Mouse (Mus musculus) cerebellum, adult 18-20 months (tissue): Measurements from ENCODE around the gene Eml1.
"Not testable (repeated sequence)": the region's sequence is repeated elsewhere in the genome, so short reads cannot be mapped to it uniquely, and the experiment has no call there.

Source experiments
- DNase-seq, 2 experiments: peaks; one replicate each; pipeline ENCODE4 v3.0.0; 2021

Eml1 gene

GRCm38 (mm10) chr12:108480704-108481365 is 110.1 kb downstream of the Eml1 start:
- DNase-seq, result no peak

- DNase-seq, result no peak
Measured at GRCm38 (mm10) chr12:108489076-108489475, 118.3 kb downstream of the Eml1 start.

DNA sequence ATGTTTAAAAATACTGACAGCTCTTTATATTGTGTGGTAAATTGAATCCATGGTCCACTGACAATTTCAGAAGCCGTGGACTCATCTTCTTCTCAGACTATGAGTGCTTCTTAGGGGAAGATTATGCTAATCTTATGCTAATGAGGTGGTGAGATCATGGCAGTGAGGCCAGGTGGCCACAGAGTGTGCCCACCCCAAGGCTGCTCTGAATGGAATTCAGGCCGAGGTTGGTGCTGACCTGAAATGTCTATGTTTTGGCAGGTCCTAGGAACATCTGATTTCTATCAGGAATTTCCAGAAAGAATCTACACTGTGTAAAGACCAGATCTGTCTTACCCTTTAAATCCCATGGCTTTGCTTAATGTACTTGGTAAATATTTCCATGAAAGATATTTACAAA is 119.0 kb downstream of the Eml1 start:
- no peak for DNase-seq

DNA sequence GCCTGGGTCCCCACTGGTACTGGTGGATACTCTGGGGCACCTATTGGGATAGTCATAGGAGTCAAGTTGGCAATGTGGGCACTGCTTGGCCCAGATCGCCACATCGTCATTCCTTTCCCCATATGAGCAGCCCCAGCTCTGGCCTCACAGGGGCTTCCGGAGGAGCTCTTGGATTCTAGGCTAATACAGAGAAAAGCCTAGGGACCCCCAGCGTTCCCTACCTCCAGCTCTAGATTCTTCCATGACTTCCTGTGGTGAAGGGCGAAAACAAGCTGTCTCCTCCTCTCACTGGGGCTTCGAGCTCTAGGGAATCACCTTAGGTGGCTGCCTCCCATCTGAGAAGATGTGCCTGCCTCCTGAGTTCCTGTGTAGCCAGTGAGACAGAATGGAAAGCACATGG is 119.6 kb downstream of the Eml1 start:
- no peak for DNase-seq

DNA sequence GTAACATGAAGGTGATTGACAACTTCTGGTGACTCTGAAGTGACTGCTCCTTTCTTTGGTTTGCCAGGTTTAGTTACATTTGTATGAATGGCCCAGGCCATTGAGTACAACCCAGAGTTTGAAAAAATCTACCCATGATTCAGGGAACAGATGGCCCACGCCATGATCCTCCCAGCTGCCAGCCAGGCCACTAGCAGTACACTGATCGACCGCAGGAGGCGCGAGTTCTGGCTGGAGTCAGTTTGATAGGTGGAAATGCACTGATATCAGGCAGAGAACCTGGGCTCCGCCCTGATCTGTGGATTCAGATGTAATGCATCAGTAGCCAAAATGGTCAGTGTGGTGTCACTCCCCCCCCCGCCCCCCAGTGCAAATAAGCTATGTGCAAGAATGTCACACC is 120.2 kb downstream of the Eml1 start:
- peak; percentile 85 to 90 for DNase-seq

GRCm38 (mm10) chr12:108494011-108494541 is 123.3 kb downstream of the Eml1 start:
- peak; percentile 58 to 74 for DNase-seq

- DNase-seq, result no peak
Measured at GRCm38 (mm10) chr12:108495455-108496235, 124.9 kb downstream of the Eml1 start.

DNA sequence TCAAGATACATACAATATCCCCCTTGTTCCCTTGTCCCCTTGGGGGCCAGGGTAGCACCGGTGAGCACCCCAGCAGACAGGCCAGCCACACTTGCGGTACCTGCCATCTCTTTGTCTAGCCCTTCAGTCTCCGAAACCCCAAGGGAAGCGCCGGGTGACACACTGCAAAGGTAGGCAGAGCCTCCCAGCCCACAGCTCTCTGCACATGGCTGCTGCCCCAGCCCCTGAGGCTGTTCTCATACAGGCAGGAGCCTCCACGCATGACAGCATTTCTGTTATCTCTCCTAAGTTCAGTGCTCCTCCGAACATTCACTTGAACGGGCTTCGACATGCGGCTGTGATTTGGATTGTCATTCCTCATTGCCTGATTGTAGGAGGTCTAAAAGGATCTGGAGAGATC is 132.3 kb downstream of the Eml1 start:
- no peak for DNase-seq

- DNase-seq, result no peak
Measured at GRCm38 (mm10) chr12:108503582-108503981, 132.8 kb downstream of the Eml1 start.

DNA sequence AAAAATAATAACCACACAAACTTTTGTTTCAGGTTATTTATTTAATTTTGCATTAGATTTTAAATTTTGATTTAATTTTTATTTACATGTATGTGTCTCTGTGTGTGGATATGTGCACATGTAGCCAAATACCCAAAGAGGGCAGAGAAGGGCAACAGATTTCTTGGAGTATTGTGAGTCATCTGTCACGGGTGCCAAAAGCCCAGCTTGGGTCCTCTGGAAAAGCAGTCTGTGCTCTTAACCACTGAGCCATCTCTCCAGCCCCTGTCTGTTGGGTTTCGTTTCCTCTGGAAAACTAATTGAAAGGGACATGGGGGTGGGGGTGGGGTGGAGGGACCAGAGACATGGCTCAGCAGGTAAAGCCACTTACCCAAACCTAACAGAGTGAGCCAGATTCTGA is 135.1 kb downstream of the Eml1 start:
- DNase-seq, result no peak

GRCm38 (mm10) chr12:108507046-108507445 is 136.3 kb downstream of the Eml1 start:
- not testable (repeated sequence) for DNase-seq

DNA sequence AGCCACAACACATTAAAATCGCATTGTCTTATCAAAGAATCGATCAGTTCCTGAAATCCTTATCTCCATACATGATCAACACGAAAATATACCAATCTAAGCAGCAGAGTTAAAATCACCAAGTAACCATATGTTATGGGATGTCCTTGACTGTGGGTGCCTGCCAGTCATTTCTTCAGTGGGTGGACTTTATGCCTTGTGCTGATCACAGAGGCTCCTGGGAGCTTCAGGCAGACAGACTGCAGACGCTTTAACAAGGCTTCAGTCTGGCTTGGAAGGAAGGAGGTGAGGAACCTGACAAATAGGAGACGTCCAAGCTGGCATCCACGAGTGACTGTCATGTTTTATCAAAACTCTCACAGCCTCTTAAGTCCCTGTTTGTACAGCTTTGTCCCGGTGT is 139.8 kb downstream of the Eml1 start:
- DNase-seq, result no peak

DNA sequence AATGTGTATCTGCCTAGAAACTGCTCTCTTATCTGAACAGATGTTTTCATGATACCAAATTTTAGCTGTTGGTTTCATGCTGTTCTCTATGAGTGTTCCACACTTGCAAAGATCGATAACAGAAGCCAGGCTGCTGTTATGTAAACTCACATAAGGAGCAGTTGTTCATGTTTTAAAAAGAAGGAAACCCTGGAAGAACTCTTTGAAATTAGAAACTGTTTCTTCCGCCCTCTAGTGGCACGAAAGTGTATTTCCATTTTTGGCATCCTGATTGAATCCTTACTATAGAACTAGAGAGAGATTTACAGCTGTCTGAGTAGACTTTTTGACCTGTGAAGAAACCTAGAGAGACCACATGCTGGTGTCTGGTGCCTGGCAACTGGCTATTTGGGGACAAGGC is 140.3 kb downstream of the Eml1 start:
- peak; percentile 31 to 46 for DNase-seq

- no peak for DNase-seq
Measured at GRCm38 (mm10) chr12:108515464-108515863, 144.7 kb downstream of the Eml1 start.

DNA sequence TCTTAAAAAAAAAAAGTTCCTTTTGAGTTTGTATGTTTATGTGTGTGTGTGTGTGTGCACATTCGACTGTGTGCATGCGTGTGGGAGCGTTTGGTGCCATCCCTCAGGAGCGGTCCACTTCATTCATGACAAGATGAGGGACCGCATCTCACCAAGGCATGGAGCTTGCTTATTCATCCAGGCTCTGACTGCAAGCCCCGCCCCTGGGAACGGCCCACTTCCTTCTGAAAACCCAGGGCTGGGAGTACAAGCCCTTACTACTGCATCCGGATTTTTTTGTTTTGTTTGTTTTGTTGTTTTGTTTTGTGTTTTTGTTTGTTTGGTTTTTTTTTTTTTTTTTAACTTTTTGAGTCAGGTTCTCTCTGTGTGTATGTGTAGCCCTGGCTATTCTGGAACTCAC is 148.6 kb downstream of the Eml1 start:
- no peak for DNase-seq

GRCm38 (mm10) chr12:108529214-108529613 is 158.5 kb downstream of the Eml1 start:
- DNase-seq, result peak; percentile 40 to 53

GRCm38 (mm10) chr12:108534484-108534883 is 163.7 kb downstream of the Eml1 start:
- DNase-seq, result no peak

DNA sequence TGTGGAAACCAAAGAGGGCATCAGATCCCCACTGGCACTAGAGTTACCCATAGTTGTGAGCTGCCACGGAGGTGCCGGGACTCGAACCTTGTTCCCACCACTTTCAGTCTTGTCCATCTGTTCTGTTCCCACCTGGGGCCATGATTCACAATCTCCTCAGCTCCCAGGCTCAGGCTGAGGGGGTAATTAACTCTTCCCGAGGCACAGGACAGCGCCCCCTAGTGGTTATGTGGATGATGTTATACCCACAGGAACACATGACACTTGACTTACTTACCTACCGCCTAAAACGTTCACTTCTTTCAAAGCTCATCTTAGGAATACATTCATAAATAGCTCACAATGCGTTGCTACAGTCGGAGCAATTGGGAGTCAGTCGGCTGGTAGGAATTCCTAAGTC is 165.7 kb downstream of the Eml1 start:
- DNase-seq, result no peak

- DNase-seq, result peak; percentile 60 to 68
Measured at GRCm38 (mm10) chr12:108541088-108541487, 170.3 kb downstream of the Eml1 start.

GRCm38 (mm10) chr12:108546508-108547153 is 175.9 kb downstream of the Eml1 start:
- no peak for DNase-seq

DNA sequence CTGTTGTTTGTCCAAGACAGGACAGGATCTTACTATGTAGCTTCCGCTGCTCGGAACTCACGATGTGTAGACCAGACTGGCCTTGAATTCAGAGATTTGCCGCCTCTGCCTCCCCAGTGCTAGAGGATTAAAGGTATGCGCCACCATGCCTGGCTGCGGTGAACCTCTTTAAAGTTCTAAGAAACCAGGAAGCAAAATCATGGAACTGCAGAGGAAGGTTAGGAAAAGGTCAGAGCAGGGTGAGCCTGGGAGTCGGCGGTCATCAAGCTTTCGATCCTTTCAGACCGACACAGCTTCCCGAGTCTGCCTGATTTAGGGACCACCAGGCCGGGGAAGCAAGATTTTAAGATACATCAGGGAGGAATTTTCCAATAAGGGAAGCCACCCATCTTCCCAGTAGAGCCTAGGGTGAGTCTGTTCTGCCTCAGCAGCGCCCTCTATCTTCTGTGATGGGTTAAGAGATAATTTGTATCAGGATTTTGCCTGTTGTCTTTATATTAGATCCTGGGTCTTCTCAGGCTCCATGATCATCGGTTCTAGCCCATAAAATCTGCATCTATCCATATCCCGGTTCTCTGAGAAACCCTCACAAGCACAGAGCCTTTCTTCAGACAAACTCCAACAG is 176.6 kb downstream of the Eml1 start:
- no peak for DNase-seq

GRCm38 (mm10) chr12:108551731-108552130 is 181.0 kb downstream of the Eml1 start:
- DNase-seq, result no peak

GRCm38 (mm10) chr12:108553079-108553478 is 182.3 kb downstream of the Eml1 start:
- no peak for DNase-seq
